Mouse (Mus musculus) stomach, embryonic 14.5 days (tissue): ENCODE results near the gene Rora. TPM values are rescaled to one million over a fixed set of nuclear protein-coding genes. Genes with fewer than 3 reads are reported as not detected.
"Not testable (repeated sequence)": the region's sequence is repeated elsewhere in the genome, so short reads cannot be mapped to it uniquely, and the experiment has no call there.

Source experiments
- ATAC-seq: fragments of 200-750 bp; cut with Nextera tagmentation; 2 replicates; pipeline ENCODE4 v1.8.0; 2017; ENCODE audit warnings: low read depth, moderate TSS enrichment; ENCODE audit not compliant: insufficient number of reproducible peaks, insufficient read depth, low FRiP score
- H3K27ac ChIP-seq: fragments of 300-500 bp; sonication (generic); 2 replicates; pipeline ENCODE4 v1.5.1; 2014; ENCODE audit warnings: mild to moderate bottlenecking, low read length, moderate library complexity, mixed read lengths
- H3K27me3 ChIP-seq: fragments of 300-500 bp; sonication (generic); 2 replicates; pipeline ENCODE4 v1.6.1; 2014; ENCODE audit warnings: low read length, control low read depth, mixed read lengths; ENCODE audit not compliant: control insufficient read depth, insufficient read depth
- H3K36me3 ChIP-seq: fragments of 300-500 bp; sonication (generic); 2 replicates; pipeline ENCODE4 v1.6.1; 2014; ENCODE audit warnings: mild to moderate bottlenecking, control low read depth, low read length, moderate library complexity, mixed read lengths; ENCODE audit not compliant: control insufficient read depth, insufficient read depth
- H3K4me1 ChIP-seq: fragments of 300-500 bp; sonication (generic); 2 replicates; pipeline ENCODE4 v1.6.1; 2014; ENCODE audit warnings: low read length, control low read depth, mixed read lengths; ENCODE audit not compliant: control insufficient read depth, insufficient read depth
- H3K4me2 ChIP-seq: fragments of 300-500 bp; sonication (generic); replicated peaks from 2 replicates; pipeline ENCODE4 v1.6.1; 2014; ENCODE audit warnings: low read depth, low read length, control low read depth
- H3K4me3 ChIP-seq: fragments of 300-500 bp; sonication (generic); 2 replicates; pipeline ENCODE4 v1.5.1; 2014; ENCODE audit warnings: low read depth, low read length, control low read depth
- H3K9ac ChIP-seq: fragments of 300-500 bp; sonication (generic); replicated peaks from 2 replicates; pipeline ENCODE4 v1.6.1; 2014; ENCODE audit warnings: low read depth, mild to moderate bottlenecking, control low read depth, low read length, moderate library complexity, mixed read lengths
- H3K9me3 ChIP-seq: fragments of 300-500 bp; sonication (generic); 2 replicates; pipeline ENCODE4 v1.6.1; 2016; ENCODE audit warnings: low read depth, low read length, control low read depth; ENCODE audit not compliant: control insufficient read depth
- WGBS: fragments of 180-500 bp; shearing (Covaris S2); extraction: QIAGEN DNeasy Blood & Tissue Kit; methylation state at CpG from one replicate; pipeline ENCODE4 v1.1.7; 2014; 5-methylcytosine and 5-hydroxymethylcytosine counted together
- polyA plus RNA-seq: library from polyadenylated mRNA; unstranded; fragments of >200 nt; fragmentation: Nextera tagmentation; extraction: Ambion mirVana; gene quantifications from 2 replicates; pipeline ENCODE4 v1.2.1, GENCODE M21; 2014

Rora gene
- polyA plus RNA-seq, 1 experiment from 2014 or later, result 7.1 TPM

DNA sequence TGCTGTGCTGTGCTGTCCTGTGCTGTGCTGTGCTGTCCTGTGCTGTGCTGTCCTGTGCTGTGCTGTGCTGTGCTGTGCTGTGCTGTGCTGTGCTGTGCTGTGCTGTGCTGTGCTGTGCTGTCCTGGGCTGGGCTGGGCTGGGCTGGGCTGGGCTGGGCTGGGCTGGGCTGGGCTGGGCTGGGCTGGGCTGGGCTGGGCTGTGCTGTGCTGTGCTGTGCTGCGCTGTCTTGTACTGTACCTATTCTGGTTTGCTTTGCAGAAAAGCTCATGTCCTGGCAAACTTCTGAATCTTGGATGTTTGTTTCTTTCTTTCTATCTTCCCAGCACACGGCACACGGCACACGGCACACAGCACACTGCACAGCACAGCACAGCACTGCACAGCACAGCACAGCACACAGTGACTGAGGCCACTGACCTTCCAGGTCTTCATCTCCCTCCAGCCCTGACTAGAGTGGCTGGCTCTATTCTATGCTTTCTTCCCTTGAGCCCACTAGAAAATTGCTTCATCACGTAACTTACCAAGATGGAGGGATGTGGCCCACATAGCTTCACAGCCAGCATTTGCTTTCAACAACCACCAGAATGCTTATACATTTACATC is 446.7 kb downstream of the Rora start:
- H3K4me1 ChIP-seq, H3K9ac ChIP-seq, H3K4me2 ChIP-seq, ATAC-seq, H3K4me3 ChIP-seq, H3K9me3 ChIP-seq, H3K27ac ChIP-seq, H3K27me3 ChIP-seq, H3K36me3 ChIP-seq: not testable (repeated sequence)
- WGBS, result 87% methylated on average over 5 of the region's 5 CpGs

DNA sequence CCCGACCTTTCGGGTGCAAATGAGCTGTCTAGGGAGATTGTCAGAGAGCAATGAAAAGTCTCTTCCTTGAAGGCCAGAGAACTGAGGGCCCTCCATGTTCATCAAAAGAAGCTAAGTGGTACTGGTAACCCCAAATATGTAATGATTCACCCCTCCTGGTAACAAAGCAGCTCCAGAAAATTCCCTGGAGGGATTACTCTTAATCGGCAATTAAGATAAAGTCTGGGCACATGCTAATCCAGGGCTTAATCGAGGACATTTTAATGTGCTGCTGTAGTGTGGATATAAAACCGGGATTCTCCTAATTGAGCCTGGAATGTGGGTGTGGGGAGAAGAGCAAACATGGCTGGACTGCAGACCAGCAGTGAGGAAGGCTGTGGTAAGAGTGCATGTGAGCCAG is 450.7 kb downstream of the Rora start:
- H3K36me3 ChIP-seq, result no peaks in the 10 kb centered on the region
- ATAC-seq, result no peak
- no peak overlapping the region for H3K9ac ChIP-seq
- H3K9me3 ChIP-seq, result no peaks in the 10 kb centered on the region
- H3K4me2 ChIP-seq, result no peak overlapping the region
- no peak overlapping the region for H3K27ac ChIP-seq
- no peaks in the 10 kb centered on the region for H3K27me3 ChIP-seq
- WGBS, result 66% methylated on average over 5 of the region's 5 CpGs
- no peak overlapping the region for H3K4me3 ChIP-seq
- no peaks in the 10 kb centered on the region for H3K4me1 ChIP-seq

DNA sequence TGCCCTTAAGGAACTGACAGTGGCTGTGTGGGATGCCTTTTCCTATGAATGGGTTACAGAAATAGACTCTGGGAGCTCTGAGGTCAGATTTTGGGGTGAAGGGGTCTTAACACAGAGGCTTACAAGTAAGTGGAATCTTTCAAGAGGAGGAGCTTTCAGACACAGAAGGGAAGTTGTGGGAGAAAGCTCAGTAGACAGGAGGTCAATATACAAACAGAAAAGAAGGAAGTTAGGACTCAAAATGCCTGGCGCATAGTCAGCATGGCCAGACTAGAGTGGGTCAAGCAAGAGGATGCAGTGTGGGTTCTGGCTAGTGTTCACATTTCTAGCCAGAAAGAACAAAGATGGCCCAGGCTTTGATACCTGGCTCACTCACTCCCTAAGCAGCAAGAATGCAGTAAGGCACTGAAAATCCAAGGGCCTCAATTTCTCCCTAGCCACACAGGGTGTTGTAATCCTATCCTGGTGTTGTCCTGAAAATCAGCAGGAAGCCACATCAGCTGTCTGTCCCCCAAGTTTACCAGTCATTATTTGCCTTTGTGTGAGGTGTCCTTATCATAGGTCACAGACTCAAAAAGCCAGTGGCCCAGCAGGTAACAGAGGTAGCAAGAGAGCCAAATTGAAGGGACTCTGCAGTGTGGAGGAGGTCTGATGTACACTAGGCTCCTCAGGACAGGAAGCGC is 456.2 kb downstream of the Rora start:
- Histone ChIP-seq H3K9ac (no peak overlapping the region), H3K36me3 (no peaks in the 10 kb centered on the region), H3K4me3 (no peak overlapping the region), H3K27ac (no peak overlapping the region), H3K4me1 (no peaks in the 10 kb centered on the region), H3K9me3 (no peaks in the 10 kb centered on the region), H3K4me2 (no peak overlapping the region), H3K27me3 (no peaks in the 10 kb centered on the region)
- ATAC-seq, result no peak
- 87% methylated on average over 2 of the region's 2 CpGs for WGBS

DNA sequence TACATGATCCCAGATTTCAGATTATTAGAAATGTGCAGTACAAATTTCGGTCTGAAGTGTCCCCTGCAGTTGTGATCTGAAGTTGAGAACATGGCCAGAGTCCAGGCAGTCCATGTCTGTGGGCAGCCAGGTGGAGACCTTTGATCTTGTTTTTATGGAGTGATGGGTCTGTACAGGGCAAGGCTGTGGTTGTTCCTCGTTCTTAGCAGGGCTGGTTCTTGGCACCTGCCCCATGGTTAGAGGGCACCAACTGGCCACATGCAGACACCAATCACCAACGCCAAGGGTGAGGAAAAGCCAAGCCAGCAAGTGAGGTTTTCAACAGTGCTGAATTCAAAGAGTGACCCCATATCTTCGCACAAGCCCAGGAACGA is 456.7 kb downstream of the Rora start:
- Histone ChIP-seq H3K9ac (no peak overlapping the region), H3K27me3 (no peaks in the 10 kb centered on the region), H3K4me3 (no peak overlapping the region), H3K4me2 (no peak overlapping the region), H3K36me3 (no peaks in the 10 kb centered on the region), H3K4me1 (no peaks in the 10 kb centered on the region), H3K27ac (no peak overlapping the region), H3K9me3 (no peaks in the 10 kb centered on the region)
- no peak for ATAC-seq
- 81% methylated on average over 5 of the region's 5 CpGs for WGBS

DNA sequence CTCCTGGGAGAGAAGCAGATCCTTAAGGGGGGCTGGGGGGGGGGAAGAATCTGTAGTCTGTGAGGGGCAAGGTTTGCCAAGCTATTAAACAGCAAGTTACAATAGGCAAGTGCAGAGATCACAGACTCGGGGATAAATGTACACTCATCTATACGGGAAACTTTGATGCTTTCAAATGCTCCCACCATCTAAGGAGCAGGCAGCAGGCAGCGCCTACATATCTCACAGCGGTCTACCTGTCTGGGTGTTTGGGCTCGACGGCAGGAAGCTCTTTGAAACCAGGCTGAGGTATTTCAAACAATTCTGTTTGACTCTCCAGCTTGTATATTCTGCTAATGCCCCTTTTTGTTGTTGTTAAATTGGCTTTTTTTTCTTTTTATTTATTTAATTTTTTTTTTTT is 457.1 kb downstream of the Rora start:
- Histone ChIP-seq H3K27me3 (no peaks in the 10 kb centered on the region), H3K27ac (no peak overlapping the region), H3K9ac (no peak overlapping the region), H3K4me2 (no peak overlapping the region), H3K36me3 (no peaks in the 10 kb centered on the region), H3K4me3 (no peak overlapping the region), H3K4me1 (no peaks in the 10 kb centered on the region), H3K9me3 (no peaks in the 10 kb centered on the region)
- no peak for ATAC-seq
- WGBS, result 48% methylated on average over 6 of the region's 6 CpGs

DNA sequence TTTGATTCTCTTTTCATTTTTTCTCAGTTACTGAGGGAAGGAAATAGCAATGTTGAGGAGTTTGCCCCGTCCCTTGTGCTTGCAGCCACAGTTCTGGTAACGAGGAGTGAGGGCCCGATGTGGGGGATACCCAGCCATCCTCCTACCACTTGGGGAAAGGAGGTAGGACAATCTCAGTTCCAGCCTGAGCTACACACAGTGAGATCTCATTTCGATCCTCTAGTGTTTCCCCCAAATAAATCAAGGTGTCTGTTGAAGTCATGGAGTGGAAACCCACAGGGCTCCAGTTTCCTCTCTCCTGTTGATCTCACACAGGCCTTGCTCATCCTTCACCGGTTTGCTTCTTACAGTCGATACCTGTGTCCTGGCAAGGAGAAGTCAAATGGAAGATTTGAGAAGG is 458.0 kb downstream of the Rora start:
- H3K4me3 ChIP-seq, result no peak overlapping the region
- WGBS, result 73% methylated on average over 6 of the region's 6 CpGs
- H3K4me1 ChIP-seq, result no peaks in the 10 kb centered on the region
- H3K27me3 ChIP-seq, result no peaks in the 10 kb centered on the region
- H3K36me3 ChIP-seq, result no peaks in the 10 kb centered on the region
- no peak overlapping the region for H3K27ac ChIP-seq
- no peaks in the 10 kb centered on the region for H3K9me3 ChIP-seq
- no peak overlapping the region for H3K9ac ChIP-seq
- H3K4me2 ChIP-seq, result no peak overlapping the region
- no peak for ATAC-seq

DNA sequence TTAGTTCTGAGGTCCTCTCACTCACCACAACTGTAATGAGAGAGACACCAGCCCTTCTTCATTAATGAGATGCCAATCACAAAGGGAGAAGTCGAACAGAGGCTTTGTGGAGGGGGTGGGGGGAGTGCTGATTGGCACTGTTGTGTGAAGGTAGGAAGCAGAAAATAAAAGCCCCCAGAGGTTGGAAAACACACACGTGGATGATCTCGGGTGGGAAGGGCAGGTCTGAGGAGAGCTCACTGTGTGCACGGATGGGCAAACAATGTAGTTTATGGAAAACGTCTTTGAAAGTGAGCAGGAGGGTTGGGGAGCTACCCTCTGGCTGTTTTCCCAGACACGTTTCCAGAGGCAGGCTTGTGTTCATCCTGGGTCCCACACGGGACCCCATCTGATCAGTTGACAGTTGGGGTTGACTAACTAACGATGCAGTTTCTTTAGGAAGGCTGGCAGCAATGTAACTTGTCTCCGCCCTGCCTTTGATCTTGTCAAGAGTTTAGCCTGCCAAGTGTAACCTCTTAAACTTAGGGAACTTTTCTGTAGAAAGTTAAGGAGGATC is 460.9 kb downstream of the Rora start:
- no peak overlapping the region for H3K27ac ChIP-seq
- H3K4me1 ChIP-seq, result no peaks in the 10 kb centered on the region
- no peak overlapping the region for H3K4me3 ChIP-seq
- 29% methylated on average over 9 of the region's 9 CpGs for WGBS
- no peaks in the 10 kb centered on the region for H3K27me3 ChIP-seq
- H3K36me3 ChIP-seq, result no peaks in the 10 kb centered on the region
- H3K9me3 ChIP-seq, result no peaks in the 10 kb centered on the region
- no peak for ATAC-seq
- H3K4me2 ChIP-seq, result no peak overlapping the region
- no peak overlapping the region for H3K9ac ChIP-seq

DNA sequence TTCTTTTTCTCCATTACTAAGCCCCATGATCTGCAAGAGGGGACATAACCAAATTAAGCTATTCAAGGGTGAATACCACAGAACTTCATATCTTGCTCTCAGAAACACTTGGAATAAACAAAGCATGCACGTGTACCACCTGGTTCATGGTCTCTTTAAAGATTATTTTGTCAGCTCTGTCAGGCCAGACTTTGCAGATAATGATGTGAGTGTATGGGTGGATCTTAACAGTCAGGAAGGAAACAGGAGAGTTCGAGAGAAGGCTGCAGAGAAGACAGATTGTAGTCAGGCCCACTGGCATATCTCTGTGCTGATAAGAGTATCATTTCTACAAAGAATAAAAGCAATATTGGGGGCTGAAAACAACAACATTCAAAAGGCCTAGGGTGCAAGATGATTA is 463.2 kb downstream of the Rora start:
- 31% methylated on average over 2 of the region's 2 CpGs for WGBS
- no peak overlapping the region for H3K4me3 ChIP-seq
- H3K4me2 ChIP-seq, result no peak overlapping the region
- H3K27ac ChIP-seq, result no peak overlapping the region
- no peaks in the 10 kb centered on the region for H3K36me3 ChIP-seq
- no peak overlapping the region for H3K9ac ChIP-seq
- no peak for ATAC-seq
- no peaks in the 10 kb centered on the region for H3K9me3 ChIP-seq
- H3K4me1 ChIP-seq, result no peaks in the 10 kb centered on the region
- no peaks in the 10 kb centered on the region for H3K27me3 ChIP-seq
